Mouse (Mus musculus) yolk sac, embryonic 10.5 days (tissue): ENCODE measurements at regions not wholly inside any gene's neighbourhood (a gene's known extent, or its start where the extent isn't known, plus 50 kb on each side); places are given as distances from the start of the nearest gene placed in this dataset.

Experiments
- DNase-seq: peaks from one replicate; pipeline ENCODE4 v3.0.0-alpha.2; 2017; ENCODE audit warnings: low spot score

- no peak for DNase-seq
These were observed 316.3 kb upstream of the Clint1 start for GRCm38 (mm10) chr11:45535501-45536025.

GRCm38 (mm10) chr11:45538011-45538410 is 313.8 kb upstream of the Clint1 start:
- no peak for DNase-seq

- DNase-seq = peak; percentile 44
These were observed 312.4 kb upstream of the Clint1 start for GRCm38 (mm10) chr11:45539459-45539858.

- DNase-seq = peak; percentile 53
These were observed 307.3 kb upstream of the Clint1 start for GRCm38 (mm10) chr11:45544531-45544930.

GRCm38 (mm10) chr11:45545896-45546626 is 305.8 kb upstream of the Clint1 start:
- DNase-seq = no peak

- no peak for DNase-seq
These were observed 305.0 kb upstream of the Clint1 start for GRCm38 (mm10) chr11:45546861-45547260.

- no peak for DNase-seq
These were observed 301.5 kb upstream of the Clint1 start for GRCm38 (mm10) chr11:45550376-45550775.

GRCm38 (mm10) chr11:45577469-45578154 is 274.2 kb upstream of the Clint1 start:
- no peak for DNase-seq

GRCm38 (mm10) chr11:45592335-45592734 is 259.5 kb upstream of the Clint1 start:
- no peak for DNase-seq

- DNase-seq = no peak
These were observed 258.8 kb upstream of the Clint1 start for GRCm38 (mm10) chr11:45592890-45593642.

GRCm38 (mm10) chr11:45595372-45595771 is 256.5 kb upstream of the Clint1 start:
- DNase-seq = no peak

GRCm38 (mm10) chr11:45621824-45622223 is 230.0 kb upstream of the Clint1 start:
- no peak for DNase-seq

GRCm38 (mm10) chr11:45622701-45623100 is 229.2 kb upstream of the Clint1 start:
- DNase-seq = no peak

- no peak for DNase-seq
These were observed 227.6 kb upstream of the Clint1 start for GRCm38 (mm10) chr11:45624233-45624632.

GRCm38 (mm10) chr11:45629250-45629649 is 222.6 kb upstream of the Clint1 start:
- DNase-seq = no peak

GRCm38 (mm10) chr11:45634535-45635235 is 217.2 kb upstream of the Clint1 start:
- peak; percentile 9 for DNase-seq

GRCm38 (mm10) chr11:45635896-45636295 is 216.0 kb upstream of the Clint1 start:
- no peak for DNase-seq

GRCm38 (mm10) chr11:45639236-45639635 is 212.6 kb upstream of the Clint1 start:
- DNase-seq = no peak

- DNase-seq = no peak
These were observed 209.6 kb upstream of the Clint1 start for GRCm38 (mm10) chr11:45642142-45642756.

GRCm38 (mm10) chr11:45643629-45644325 is 208.1 kb upstream of the Clint1 start:
- DNase-seq = no peak

GRCm38 (mm10) chr11:45645815-45646214 is 206.0 kb upstream of the Clint1 start:
- DNase-seq = no peak
